Mouse (Mus musculus) ES-Bruce4 (cell line): Measurements from ENCODE around the gene Gab2. TPM values are rescaled to one million over a fixed set of nuclear protein-coding genes. Genes with fewer than 3 reads are reported as not detected.

Experiments
- H3K27ac ChIP-seq: 2 replicates; pipeline ENCODE4 v1.5.1; 2012; ENCODE audit warnings: low read length, inconsistent platforms; ENCODE audit not compliant: insufficient read depth
- H3K27me3 ChIP-seq: 2 replicates; pipeline ENCODE4 v1.6.1; 2012; ENCODE audit warnings: mild to moderate bottlenecking, low read length, inconsistent platforms; ENCODE audit not compliant: control insufficient read depth, poor library complexity, insufficient read depth, severe bottlenecking
- H3K36me3 ChIP-seq: 2 replicates; pipeline ENCODE4 v1.6.1; 2012; ENCODE audit warnings: inconsistent platforms, mild to moderate bottlenecking, low read length, moderate library complexity; ENCODE audit not compliant: control insufficient read depth, poor library complexity, insufficient read depth, severe bottlenecking
- H3K4me1 ChIP-seq: one replicate; pipeline ENCODE4 v1.8.1; 2011; ENCODE audit warnings: low read length; ENCODE audit not compliant: control insufficient read depth, insufficient read depth
- H3K4me3 ChIP-seq: 2 replicates; pipeline ENCODE4 v1.5.1; 2011; ENCODE audit warnings: low read depth, mild to moderate bottlenecking, low read length
- H3K9ac ChIP-seq: 2 replicates; pipeline ENCODE4 v1.6.1; 2012; ENCODE audit warnings: low read depth, mild to moderate bottlenecking, inconsistent platforms; ENCODE audit not compliant: poor library complexity, severe bottlenecking
- H3K9me3 ChIP-seq: replicated peaks from 2 replicates; pipeline ENCODE4 v1.6.1; 2012; ENCODE audit warnings: mild to moderate bottlenecking, low read length, inconsistent platforms; ENCODE audit not compliant: control insufficient read depth, poor library complexity, insufficient read depth, severe bottlenecking
- CTCF ChIP-seq: IDR thresholded peaks from one replicate; pipeline ENCODE4 v1.8.1; 2011; ENCODE audit warnings: low read depth, low read length
- EP300 ChIP-seq: IDR thresholded peaks from 2 replicates; pipeline ENCODE4 v1.6.1; 2011; ENCODE audit warnings: low read depth, low read length; ENCODE audit not compliant: insufficient read depth
- POLR2A ChIP-seq: IDR thresholded peaks from one replicate; pipeline ENCODE4 v1.8.1; 2011; ENCODE audit warnings: low read length; ENCODE audit not compliant: insufficient read depth
- polyA plus RNA-seq: library from polyadenylated mRNA; stranded (reverse); fragments of >200 nt; gene quantifications from 2 replicates; pipeline ENCODE4 v1.2.4, GENCODE M21; 2011; ENCODE audit warnings: low read depth; ENCODE audit not compliant: missing spikeins, insufficient read depth, insufficient read length

Gab2 gene
- polyA plus RNA-seq, 1 experiment, result 2.6 TPM

DNA sequence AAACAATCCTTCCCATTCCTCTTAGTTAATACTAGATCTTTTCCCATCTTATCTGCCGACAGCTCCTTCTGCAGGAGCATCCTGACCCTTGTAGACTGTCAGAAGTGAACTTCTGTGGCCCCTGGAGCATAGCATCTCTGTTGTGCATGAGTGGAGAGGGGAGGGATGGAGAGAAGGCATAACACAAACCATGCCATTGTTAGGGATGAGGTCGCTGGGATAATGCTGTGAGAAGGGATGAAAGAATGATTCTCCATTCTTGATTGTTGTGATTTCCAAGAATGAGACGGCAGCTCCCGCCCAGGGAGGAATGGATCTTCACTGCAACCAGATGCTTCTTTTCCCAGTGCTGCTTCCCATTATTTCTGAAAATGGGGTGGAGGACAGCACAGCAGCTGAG, 102.0 kb downstream of the Gab2 start:
- H3K9me3 ChIP-seq, result no peaks in the 10 kb centered on the region
- no peaks in the 10 kb centered on the region for H3K4me1 ChIP-seq

DNA sequence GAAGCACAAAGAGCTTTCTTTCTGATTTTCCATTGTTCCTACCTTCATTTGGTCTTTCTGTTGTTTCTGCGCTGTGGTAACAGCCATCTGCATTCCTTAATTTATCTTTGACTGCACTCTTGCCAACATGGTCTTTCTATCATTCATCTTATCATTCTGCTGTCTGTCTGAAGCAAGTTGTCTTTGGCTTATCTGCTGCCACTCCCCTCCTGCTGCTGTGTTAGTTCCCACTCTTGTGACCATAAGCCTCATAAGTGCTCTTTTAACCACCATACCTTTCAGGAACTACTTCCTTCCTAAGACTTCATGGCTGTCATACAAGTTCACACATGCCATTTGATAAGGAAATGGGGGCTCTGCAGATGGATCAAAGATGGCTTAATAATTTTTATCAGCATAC, 102.6 kb downstream of the Gab2 start:
- Histone ChIP-seq H3K27me3 (no peaks in the 10 kb centered on the region; the same call in 1 of the 2 replicates), H3K36me3 (no peaks in the 10 kb centered on the region), H3K4me1 (no peaks in the 10 kb centered on the region), H3K27ac (no peak overlapping the region), H3K4me3 (no peak overlapping the region), H3K9ac (no peak overlapping the region), H3K9me3 (no peaks in the 10 kb centered on the region)
- TF ChIP-seq POLR2A, result no peak
- no peak for TF ChIP-seq CTCF
- TF ChIP-seq EP300, result no peak

More for the DNA sequence above, 102.0 kb downstream of the Gab2 start:
- no peak overlapping the region for H3K27ac ChIP-seq
- no peaks in the 10 kb centered on the region; the same call in 1 of the 2 replicates for H3K27me3 ChIP-seq
- H3K9ac ChIP-seq, result no peak overlapping the region
- no peaks in the 10 kb centered on the region for H3K36me3 ChIP-seq
- TF ChIP-seq CTCF (no peak), POLR2A (no peak), EP300 (no peak)
- H3K4me3 ChIP-seq, result no peak overlapping the region

DNA sequence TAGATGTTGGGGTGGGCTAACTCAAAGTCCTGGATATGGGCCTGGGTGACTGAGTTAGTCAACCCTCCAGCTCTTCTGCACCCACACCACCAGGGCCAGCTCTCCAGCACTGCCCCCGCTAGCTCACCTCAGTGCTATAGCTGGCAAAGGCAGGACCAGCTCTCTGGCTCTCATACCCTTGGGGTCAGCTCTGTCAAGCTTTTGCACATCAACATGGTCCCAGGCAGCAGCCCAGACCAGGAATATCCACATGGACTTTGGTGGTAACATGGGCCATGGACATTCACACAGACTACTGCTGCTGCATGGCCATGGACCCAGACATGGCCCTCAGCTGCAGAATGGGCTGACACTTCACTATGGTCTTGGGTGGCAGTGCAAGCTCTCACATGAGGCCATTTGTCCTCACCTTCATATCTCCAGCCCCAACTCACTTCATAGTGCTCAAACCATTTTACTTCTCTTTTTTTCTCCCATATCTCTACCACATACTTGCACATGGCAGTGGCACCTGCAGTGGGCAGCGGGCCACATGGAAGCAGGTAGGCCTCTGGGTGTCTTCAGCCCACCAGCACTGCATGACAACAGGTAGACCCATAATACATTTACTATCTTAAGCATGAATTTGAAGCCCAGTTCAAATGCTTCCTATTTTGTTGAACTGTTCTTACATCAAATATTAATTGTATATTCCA, 106.1 kb downstream of the Gab2 start:
- Histone ChIP-seq H3K36me3 (no peaks in the 10 kb centered on the region), H3K27me3 (no peaks in the 10 kb centered on the region; the same call in 1 of the 2 replicates), H3K27ac (no peak overlapping the region), H3K9ac (no peak overlapping the region), H3K4me3 (no peak overlapping the region), H3K9me3 (no peaks in the 10 kb centered on the region), H3K4me1 (no peaks in the 10 kb centered on the region)
- TF ChIP-seq POLR2A, result no peak
- TF ChIP-seq CTCF, result no peak
- no peak for TF ChIP-seq EP300

DNA sequence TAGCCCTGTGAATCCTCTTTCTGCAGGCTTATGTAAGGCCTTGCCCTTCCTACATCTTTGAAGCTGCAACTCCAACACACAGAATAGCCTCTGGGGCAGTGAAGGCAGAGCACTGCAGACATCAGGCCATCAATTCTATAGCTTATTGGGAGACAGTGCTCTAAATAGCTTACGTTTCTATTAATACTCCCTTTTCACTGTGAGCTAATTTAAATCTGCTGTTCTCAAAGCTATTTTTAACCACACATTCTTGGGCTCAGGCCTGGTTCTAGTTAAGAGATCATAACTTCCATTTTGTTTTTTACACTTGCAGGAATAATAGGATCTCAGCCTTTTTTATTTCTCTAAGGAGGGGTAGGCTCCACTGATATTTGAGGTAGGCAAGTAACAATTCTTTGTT, 107.7 kb downstream of the Gab2 start:
- H3K4me1 ChIP-seq, result no peaks in the 10 kb centered on the region
- TF ChIP-seq POLR2A, result no peak
- TF ChIP-seq EP300, result no peak
- H3K27me3 ChIP-seq, result no peaks in the 10 kb centered on the region
- no peak overlapping the region for H3K27ac ChIP-seq
- H3K4me3 ChIP-seq, result no peak overlapping the region
- no peaks in the 10 kb centered on the region for H3K9me3 ChIP-seq
- no peaks in the 10 kb centered on the region for H3K36me3 ChIP-seq
- no peak overlapping the region for H3K9ac ChIP-seq

DNA sequence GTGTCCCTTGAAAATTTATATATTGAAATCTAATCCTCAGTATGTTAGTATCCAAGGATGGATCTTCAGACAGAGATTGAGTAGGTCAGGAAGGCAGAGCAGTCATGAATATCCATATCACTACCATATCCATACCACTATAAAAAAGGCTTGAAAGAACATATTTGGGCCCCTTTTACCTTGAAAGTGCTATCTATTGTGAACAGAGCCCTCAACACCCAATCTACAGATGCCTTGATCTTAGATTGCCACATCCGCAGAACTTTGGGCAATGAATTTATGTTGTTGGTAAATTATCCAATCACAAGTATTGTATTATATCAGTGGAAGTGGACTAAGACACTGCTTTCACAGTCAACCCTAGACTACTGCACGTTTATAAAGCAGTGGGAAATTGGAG, 122.5 kb downstream of the Gab2 start:
- Histone ChIP-seq H3K9me3 (no peaks in the 10 kb centered on the region), H3K4me3 (no peak overlapping the region), H3K36me3 (no peaks in the 10 kb centered on the region), H3K27ac (no peak overlapping the region), H3K9ac (no peak overlapping the region), H3K27me3 (0 out of 2 replicates have a peak, but pooled peaks cover 1% of the 10 kb centered on the region), H3K4me1 (no peaks in the 10 kb centered on the region)
- no peak for TF ChIP-seq CTCF
- TF ChIP-seq EP300, result no peak
- TF ChIP-seq POLR2A, result no peak

DNA sequence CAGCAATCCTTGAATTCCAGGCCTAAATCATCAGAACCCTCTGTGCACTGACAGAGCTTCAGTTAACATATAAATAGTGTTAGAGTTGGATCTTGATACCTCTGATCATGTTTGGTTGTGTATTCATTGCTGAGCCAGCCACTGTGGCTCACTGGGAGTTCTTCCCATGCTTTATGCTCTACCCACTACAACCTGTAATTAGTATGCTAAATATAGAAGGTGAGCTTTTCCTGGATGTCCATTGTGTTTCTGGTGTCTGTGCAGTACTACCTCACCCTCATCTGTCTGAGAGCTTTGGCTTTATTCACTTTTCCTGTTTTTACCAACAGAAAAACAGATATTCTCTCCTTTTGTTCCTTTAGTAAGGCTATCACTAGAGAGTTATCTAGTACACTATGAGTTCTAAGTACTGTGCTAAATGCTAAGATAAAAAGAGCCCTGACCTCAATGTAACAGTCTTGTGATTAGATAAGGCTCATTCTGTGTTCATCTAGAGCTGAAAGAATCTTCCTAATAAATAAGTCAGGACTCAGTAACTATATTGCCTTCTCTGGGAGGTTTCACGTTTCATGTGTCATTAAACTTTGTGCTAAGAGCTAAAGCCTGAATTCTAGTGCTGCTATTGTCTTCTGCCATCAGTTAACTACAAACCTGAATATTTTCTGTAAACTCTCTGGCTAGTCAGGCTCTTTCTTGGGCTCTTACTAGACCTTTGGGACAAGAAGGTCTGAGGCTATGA, 127.6 kb downstream of the Gab2 start:
- Histone ChIP-seq H3K9me3 (no peaks in the 10 kb centered on the region), H3K4me1 (no peaks in the 10 kb centered on the region), H3K36me3 (no peaks in the 10 kb centered on the region), H3K27me3 (0 out of 2 replicates have a peak, but pooled peaks cover 1% of the 10 kb centered on the region), H3K4me3 (no peak overlapping the region), H3K27ac (no peak overlapping the region), H3K9ac (no peak overlapping the region)
- no peak for TF ChIP-seq EP300
- no peak for TF ChIP-seq POLR2A
- no peak for TF ChIP-seq CTCF
